Mouse (Mus musculus) C2C12 (cell line): ENCODE data around the gene Cyp4f40.

Experiments used
- CTCF ChIP-seq: IDR thresholded peaks from one replicate; pipeline ENCODE4 v1.5.1; 2011; ENCODE audit not compliant: control insufficient read depth, insufficient read depth, insufficient read length
- MAX ChIP-seq: IDR thresholded peaks from one replicate; pipeline ENCODE4 v1.6.1; 2011; ENCODE audit warnings: mild to moderate bottlenecking, control low read depth

GRCm38 (mm10) chr17:32686722-32687121 is 28.0 kb downstream of the Cyp4f40 start:
- TF ChIP-seq CTCF = no peak
- TF ChIP-seq MAX = no peak
